Mouse (Mus musculus): ENCODE measurements around the gene Raly. TPM values are rescaled to one million over a fixed set of nuclear protein-coding genes. Genes with fewer than 3 reads are reported as not detected.

The Raly gene
- total RNA-seq (2023), result 245 TPM

DNA sequence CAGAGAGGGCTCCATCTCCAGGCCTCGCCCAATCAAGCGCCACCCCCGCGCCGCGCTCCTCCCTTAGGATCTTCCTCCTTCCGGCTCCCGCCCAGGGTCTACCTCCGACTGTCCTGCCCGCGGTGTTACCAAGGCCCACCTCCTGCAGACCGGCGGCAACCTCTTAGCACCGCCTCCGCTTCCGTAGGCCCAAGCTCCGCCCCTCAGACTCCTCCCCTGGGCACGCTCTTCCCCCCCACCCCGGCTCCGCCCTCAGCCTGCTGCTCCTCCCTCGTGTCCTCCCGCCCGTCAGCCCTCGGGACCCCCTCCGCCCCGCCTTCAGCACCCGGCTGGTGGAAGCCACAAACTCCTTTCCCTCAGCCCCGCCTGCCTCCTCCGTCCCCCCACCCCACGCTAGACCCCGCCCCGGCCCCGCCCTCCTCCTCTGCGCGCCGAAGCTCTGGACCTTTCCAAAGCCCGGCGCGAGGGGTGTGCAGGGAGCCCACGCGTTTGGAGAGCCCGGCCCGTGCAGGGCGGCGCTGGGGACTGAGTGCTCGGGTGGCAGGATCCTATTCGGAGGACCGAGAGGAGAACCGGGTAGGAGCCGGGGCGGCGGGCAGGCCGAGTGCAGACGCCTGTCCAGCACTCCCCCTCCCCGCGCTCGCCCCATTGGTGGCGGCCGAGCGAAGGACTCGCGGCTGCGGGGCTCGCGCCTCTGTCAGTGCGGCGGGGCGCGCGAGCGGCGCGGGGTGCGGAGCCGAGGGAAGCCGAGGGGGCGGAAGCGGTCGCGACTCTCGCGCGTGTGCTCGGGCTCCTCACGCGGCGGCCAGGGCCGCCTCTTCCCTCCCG is at the start of gene Raly, which contains the start of gene a:
Raly (plus strand) TSS at position 441 of the 828 bp plus-strand sequence.
a (plus strand) TSS at position 747 of the 828 bp plus-strand sequence.

DNA sequence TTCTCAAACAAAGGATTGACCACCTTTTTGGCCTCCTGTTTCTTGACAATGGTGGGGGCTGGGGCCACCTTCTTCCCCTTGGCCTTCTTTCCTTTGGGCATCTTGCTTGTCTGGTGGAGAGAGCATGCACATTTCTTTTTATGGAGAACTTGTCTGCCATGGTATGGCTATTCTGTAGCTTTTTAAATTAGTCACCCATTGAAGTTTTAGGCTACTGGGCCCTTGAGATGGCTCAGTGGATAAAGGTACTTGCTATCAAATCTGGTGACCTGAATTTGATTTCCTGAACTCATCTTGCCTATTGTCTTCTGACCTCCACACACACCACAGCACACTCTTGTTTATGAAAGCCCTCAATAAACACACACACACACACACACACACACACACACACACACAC is 21.0 kb upstream of the Raly start, which contains the start of gene Gm14214:
Gm14214 (minus strand) TSS at position 101 of the 400 bp plus-strand sequence.

DNA sequence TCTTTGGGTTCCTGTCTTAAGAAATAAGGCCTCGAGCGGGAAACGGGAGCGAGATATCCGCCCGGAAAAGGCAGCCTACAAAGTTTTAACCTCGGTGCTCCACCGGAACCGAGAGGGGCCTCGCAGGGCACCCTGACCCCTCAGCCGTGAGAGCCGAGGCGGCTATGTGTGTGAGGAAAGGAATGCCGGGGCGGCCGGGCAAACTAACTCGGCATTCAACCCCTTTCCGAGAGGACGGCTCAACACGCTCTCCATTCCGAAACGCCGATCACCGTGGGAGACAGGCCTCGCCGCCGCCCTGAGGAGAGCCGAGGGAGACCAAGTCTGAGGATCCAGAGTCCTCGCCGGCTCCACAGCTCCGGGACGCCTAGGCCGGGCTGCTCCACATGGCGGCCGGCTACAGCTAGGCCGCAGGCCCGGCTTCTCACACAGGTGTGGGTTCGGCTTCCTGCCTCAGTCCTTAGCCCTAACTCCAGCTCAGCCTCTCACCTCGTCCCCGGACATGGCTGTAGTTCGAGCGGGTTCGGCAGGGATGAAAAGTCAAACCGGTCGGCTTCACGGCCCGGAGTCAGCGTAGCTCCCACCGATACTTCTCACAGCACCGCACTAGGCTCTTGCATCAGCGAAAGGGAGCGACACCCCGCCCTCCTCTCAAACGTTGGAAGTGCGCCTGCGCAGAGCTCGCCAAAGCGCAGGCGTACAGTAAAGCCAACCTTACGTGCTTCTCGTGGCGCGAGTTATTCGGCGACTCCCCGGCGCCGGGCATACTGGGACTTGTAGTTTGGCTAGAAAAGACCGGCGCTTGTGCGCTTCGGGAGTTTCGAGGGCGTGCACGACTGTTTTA is 101.5 kb downstream of the Raly start, which contains the start of gene Eif2s2:
Eif2s2 (minus strand) TSS at position 735 of the 844 bp plus-strand sequence.

Other genes with a start within 250 kb of the Raly start
- 0.89 TPM for gene 1700003F12Rik, start 244.0 kb upstream of the Raly start, total RNA-seq (2023)
- 1.2 TPM for gene Actl10, start 239.3 kb upstream of the Raly start, total RNA-seq (2023)
- gene Necab3, start 232.2 kb upstream of the Raly start, total RNA-seq (2023), result 0.95 TPM
- 1.5 TPM for gene E2f1, start 221.2 kb upstream of the Raly start, total RNA-seq (2023)
- 9.5 TPM for gene Pxmp4, start 187.4 kb upstream of the Raly start, total RNA-seq (2023)
- gene Zfp341, start 177.8 kb upstream of the Raly start, total RNA-seq (2023), result 6.6 TPM
- not detected for gene 4930519P11Rik, start 177.7 kb upstream of the Raly start, total RNA-seq (2023)
- 169 TPM for gene Chmp4b, start 139.4 kb upstream of the Raly start, total RNA-seq (2023)
- not detected for gene Gm14214, start 21.1 kb upstream of the Raly start, total RNA-seq (2023)
- gene a, start 306 bp downstream of the Raly start, total RNA-seq (2023), result not detected
- gene Eif2s2, start 101.8 kb downstream of the Raly start, total RNA-seq (2023), result 94.9 TPM
- not detected for gene Gm14226, start 227.2 kb downstream of the Raly start, total RNA-seq (2023)